Mouse (Mus musculus) hindbrain, embryonic 14.5 days (tissue): Measurements from ENCODE around the gene Map3k15. TPM values are rescaled to one million over a fixed set of nuclear protein-coding genes. Genes with fewer than 3 reads are reported as not detected.

Experiments
- ATAC-seq: fragments of 200-750 bp; cut with Nextera tagmentation; 2 replicates; pipeline ENCODE4 v1.8.0; 2017; ENCODE audit warnings: moderate number of reproducible peaks, mild to moderate bottlenecking, moderate TSS enrichment, moderate library complexity; ENCODE audit not compliant: low FRiP score
- DNase-seq: peaks from one replicate; pipeline ENCODE4 v3.0.0-alpha.2; 2015; ENCODE audit warnings: low spot score
- H3K27ac ChIP-seq: fragments of 300-500 bp; sonication (generic); 2 replicates; pipeline ENCODE4 v1.5.1; 2014; ENCODE audit warnings: mild to moderate bottlenecking, moderate library complexity
- H3K27me3 ChIP-seq: fragments of 300-500 bp; sonication (generic); 2 replicates; pipeline ENCODE4 v1.6.1; 2014; ENCODE audit warnings: mild to moderate bottlenecking, low read length, mixed read lengths; ENCODE audit not compliant: control insufficient read depth, insufficient read depth
- H3K36me3 ChIP-seq: fragments of 300-500 bp; sonication (generic); replicated peaks from 2 replicates; pipeline ENCODE4 v1.6.1; 2014; ENCODE audit not compliant: control insufficient read depth, insufficient read depth
- H3K4me1 ChIP-seq: fragments of 300-500 bp; sonication (generic); replicated peaks from 2 replicates; pipeline ENCODE4 v1.6.1; 2014; ENCODE audit warnings: antibody characterized with exemption, low read length, mixed read lengths; ENCODE audit not compliant: control insufficient read depth, insufficient read depth
- H3K4me2 ChIP-seq: fragments of 300-500 bp; sonication (generic); replicated peaks from 2 replicates; pipeline ENCODE4 v1.6.1; 2014; ENCODE audit warnings: mild to moderate bottlenecking, moderate library complexity
- H3K4me3 ChIP-seq: fragments of 300-500 bp; sonication (generic); replicated peaks from 2 replicates; pipeline ENCODE4 v1.5.1; 2014; ENCODE audit warnings: mild to moderate bottlenecking, low read length
- H3K9ac ChIP-seq: fragments of 300-500 bp; sonication (generic); 2 replicates; pipeline ENCODE4 v1.6.1; 2014
- H3K9me3 ChIP-seq: fragments of 300-500 bp; sonication (generic); 2 replicates; pipeline ENCODE4 v1.6.1; 2016; ENCODE audit warnings: low read length; ENCODE audit not compliant: control insufficient read depth
- WGBS: fragments of 180-500 bp; shearing (Covaris S2); extraction: QIAGEN DNeasy Blood & Tissue Kit; methylation state at CpG from one replicate; pipeline ENCODE4 v1.1.7; 2014; 5-methylcytosine and 5-hydroxymethylcytosine counted together
- polyA plus RNA-seq: library from polyadenylated mRNA; unstranded; fragments of >200 nt; fragmentation: Nextera tagmentation; extraction: Ambion mirVana; gene quantifications from 2 replicates; pipeline ENCODE4 v1.2.1, GENCODE M21; 2014

Map3k15 gene
- polyA plus RNA-seq, 1 experiment from 2014 or later: 0.32 TPM

DNA sequence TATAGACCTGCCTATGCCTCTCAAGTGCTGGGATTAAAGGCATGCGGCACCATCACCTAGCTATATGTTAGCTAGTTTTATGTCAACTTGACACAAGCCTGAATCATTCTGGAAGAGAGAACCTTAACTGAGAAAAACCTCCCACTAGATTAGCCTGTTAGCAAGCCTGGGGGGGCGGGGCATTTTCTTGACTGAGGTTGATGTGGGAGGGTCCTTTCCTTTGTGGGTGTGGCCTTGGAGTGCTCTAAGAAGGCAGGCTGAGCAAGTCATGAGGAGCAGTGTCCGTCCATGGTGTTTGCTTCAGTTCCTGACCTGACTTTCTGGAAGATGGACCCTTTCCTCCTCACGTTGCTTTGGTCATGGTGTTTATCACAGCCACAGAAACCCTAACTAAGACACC lies 158.6 kb downstream of the Map3k15 start:
- no peak for DNase-seq
- H3K36me3 ChIP-seq: no peaks in the 10 kb centered on the region
- H3K27ac ChIP-seq: no peak overlapping the region
- no peaks in the 10 kb centered on the region for H3K4me1 ChIP-seq
- ATAC-seq: no peak
- no peak overlapping the region for H3K9ac ChIP-seq
- WGBS: 89% methylated on average over 4 of the region's 4 CpGs
- H3K4me2 ChIP-seq: no peak overlapping the region
- no peak overlapping the region for H3K4me3 ChIP-seq
- H3K9me3 ChIP-seq: no peaks in the 10 kb centered on the region
- no peaks in the 10 kb centered on the region for H3K27me3 ChIP-seq

DNA sequence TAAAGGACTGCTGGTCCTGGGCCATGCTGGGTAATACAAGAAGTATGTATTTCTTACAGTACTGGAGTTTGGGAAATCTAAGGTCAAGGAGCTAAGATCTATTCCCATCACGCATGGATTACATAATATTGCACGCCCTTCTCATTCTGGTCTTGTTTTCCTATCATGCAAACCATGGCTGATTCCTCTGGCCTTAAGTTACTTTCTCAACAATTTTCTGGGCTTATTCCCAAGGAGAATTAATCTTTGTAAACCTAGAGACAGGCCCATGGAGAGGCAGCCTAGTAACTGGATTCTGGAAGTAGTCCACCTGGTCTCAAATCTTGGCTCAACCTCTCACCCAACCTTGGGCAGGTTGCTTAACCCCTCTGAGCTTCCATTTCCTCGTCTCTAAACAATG lies 159.2 kb downstream of the Map3k15 start:
- H3K4me2 ChIP-seq: no peak overlapping the region
- no peaks in the 10 kb centered on the region for H3K9me3 ChIP-seq
- WGBS: 90% methylated on average over 3 of the region's 3 CpGs

GRCm38 (mm10) chrX:160148859-160149258 lies 160.6 kb downstream of the Map3k15 start:
- DNase-seq (no peak), ATAC-seq (no peak)
- no peaks in the 10 kb centered on the region for H3K36me3 ChIP-seq
- 89% methylated on average over 3 of the region's 3 CpGs for WGBS
- no peak overlapping the region for H3K9ac ChIP-seq
- no peak overlapping the region for H3K4me3 ChIP-seq
- no peaks in the 10 kb centered on the region for H3K9me3 ChIP-seq
- no peak overlapping the region for H3K4me2 ChIP-seq
- no peaks in the 10 kb centered on the region for H3K27me3 ChIP-seq
- H3K27ac ChIP-seq: no peak overlapping the region
- H3K4me1 ChIP-seq: no peaks in the 10 kb centered on the region

More for the DNA sequence above, 159.2 kb downstream of the Map3k15 start:
- Histone ChIP-seq H3K36me3 (no peaks in the 10 kb centered on the region), H3K27ac (no peak overlapping the region), H3K4me1 (no peaks in the 10 kb centered on the region), H3K27me3 (no peaks in the 10 kb centered on the region), H3K4me3 (no peak overlapping the region), H3K9ac (no peak overlapping the region)
- ATAC-seq: no peak
- no peak for DNase-seq

- Histone ChIP-seq H3K9ac (no peak overlapping the region), H3K27ac (no peak overlapping the region), H3K27me3 (no peaks in the 10 kb centered on the region), H3K9me3 (no peaks in the 10 kb centered on the region), H3K4me3 (no peak overlapping the region), H3K4me2 (no peak overlapping the region), H3K4me1 (no peaks in the 10 kb centered on the region), H3K36me3 (no peaks in the 10 kb centered on the region)
- ATAC-seq (no peak), DNase-seq (peak; percentile 36)
- WGBS: 71% methylated on average over 4 of the region's 4 CpGs
These were observed 165.0 kb downstream of the Map3k15 start for GRCm38 (mm10) chrX:160153147-160153815.

DNA sequence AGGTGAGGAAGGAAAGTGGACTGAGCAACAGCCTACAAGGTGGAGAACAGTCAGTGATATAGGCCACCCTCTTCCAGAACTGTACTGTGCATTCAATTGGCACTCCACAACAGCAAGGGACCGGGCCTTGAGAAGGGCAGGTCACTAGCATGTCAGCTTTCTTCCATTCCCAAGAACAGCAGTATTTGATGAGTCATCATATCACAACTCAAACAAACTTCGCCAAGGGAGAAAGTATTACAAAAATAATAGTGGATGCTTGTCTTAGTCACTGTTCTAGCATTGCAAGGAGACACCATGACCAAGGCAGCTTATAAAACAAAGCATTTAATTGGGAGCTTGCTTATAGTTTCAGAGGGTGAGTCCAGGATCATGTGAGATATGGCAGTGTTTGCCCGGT lies 176.0 kb downstream of the Map3k15 start:
- H3K4me3 ChIP-seq: no peak overlapping the region
- H3K27me3 ChIP-seq: no peaks in the 10 kb centered on the region
- no peaks in the 10 kb centered on the region for H3K9me3 ChIP-seq
- 87% methylated on average over 3 of the region's 3 CpGs for WGBS
- H3K9ac ChIP-seq: no peak overlapping the region
- no peak overlapping the region for H3K4me2 ChIP-seq
- no peak for DNase-seq
- no peak for ATAC-seq
- no peaks in the 10 kb centered on the region for H3K4me1 ChIP-seq
- no peak overlapping the region for H3K27ac ChIP-seq
- no peaks in the 10 kb centered on the region for H3K36me3 ChIP-seq

DNA sequence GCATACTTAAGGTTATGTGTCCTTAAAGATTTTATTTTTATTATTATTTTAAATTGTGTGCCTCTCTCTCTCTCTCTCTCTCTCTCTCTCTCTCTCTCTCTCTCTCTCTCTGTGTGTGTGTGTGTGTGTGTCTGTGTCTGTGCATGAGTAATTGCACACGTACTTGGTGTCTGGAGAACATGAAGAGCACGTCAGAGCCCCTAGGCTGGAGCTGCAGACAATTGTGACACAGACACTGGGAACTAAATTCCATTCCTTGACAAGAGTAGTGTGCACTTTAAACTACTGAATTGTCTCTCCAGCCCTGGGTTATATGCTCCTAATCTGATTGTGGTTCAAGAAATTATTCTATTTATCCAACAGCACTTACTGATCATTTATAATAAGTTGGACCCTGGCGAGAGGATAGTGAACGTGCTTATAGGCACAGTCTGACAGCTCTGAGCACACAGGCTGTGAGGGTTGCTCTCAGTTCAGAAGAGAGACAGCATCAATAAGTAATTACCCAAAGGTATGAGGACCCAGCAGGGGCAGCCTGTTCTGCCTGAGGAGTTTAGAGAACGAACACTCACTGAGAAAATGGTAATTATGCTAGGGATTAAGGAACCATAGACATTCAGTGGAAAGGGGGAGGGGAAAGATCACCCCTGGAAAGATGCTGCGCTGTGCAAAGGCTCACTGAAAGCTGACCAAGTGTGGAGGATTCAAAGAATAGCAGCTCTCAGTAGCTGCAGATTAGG lies 178.2 kb downstream of the Map3k15 start:
- H3K4me1 ChIP-seq: no peaks in the 10 kb centered on the region
- no peaks in the 10 kb centered on the region for H3K9me3 ChIP-seq
- no peak overlapping the region for H3K4me2 ChIP-seq
- peak; percentile 85 for ATAC-seq
- DNase-seq: no peak
- H3K4me3 ChIP-seq: no peak overlapping the region
- no peak overlapping the region for H3K27ac ChIP-seq
- 26% methylated on average over 6 of the region's 6 CpGs for WGBS
- H3K9ac ChIP-seq: no peak overlapping the region
- H3K27me3 ChIP-seq: no peaks in the 10 kb centered on the region; the same call in 1 of the 2 replicates
- H3K36me3 ChIP-seq: no peaks in the 10 kb centered on the region

DNA sequence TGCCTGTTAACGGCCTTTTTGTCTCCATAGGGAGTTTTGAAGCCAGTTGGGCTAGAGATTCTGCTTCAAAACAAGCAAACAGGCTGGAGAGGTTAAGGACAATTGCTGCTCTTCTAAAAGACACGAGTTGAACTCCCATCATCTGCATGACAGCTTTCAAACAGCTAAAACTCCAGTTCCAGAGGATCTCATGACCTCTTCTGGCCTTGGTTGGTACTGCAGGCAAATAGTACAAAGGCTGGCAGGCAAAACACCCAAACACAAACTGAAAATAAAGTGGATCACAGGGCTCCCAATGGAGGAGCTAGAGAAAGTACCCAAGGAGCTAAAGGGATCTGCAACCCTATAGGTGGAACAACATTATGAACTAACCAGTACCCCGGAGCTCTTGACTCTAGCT lies 181.9 kb downstream of the Map3k15 start:
- Histone ChIP-seq H3K9me3 (no peaks in the 10 kb centered on the region), H3K27me3 (no peaks in the 10 kb centered on the region; the same call in 1 of the 2 replicates), H3K4me3 (no peak overlapping the region), H3K9ac (no peak overlapping the region), H3K4me1 (no peaks in the 10 kb centered on the region), H3K36me3 (no peaks in the 10 kb centered on the region), H3K27ac (no peak overlapping the region), H3K4me2 (no peak overlapping the region)
- ATAC-seq: no peak
- peak; percentile 72 for DNase-seq
- WGBS: 14% methylated on average over 2 of the region's 3 CpGs

Other genes with a start within 250 kb of the Map3k15 start
- gene Pdha1, start 150.0 kb downstream of the Map3k15 start, polyA plus RNA-seq: 147 and 179 TPM in 2 replicates